ENCODE assay signal across 25 mouse cellular contexts in the genomic region with DNA sequence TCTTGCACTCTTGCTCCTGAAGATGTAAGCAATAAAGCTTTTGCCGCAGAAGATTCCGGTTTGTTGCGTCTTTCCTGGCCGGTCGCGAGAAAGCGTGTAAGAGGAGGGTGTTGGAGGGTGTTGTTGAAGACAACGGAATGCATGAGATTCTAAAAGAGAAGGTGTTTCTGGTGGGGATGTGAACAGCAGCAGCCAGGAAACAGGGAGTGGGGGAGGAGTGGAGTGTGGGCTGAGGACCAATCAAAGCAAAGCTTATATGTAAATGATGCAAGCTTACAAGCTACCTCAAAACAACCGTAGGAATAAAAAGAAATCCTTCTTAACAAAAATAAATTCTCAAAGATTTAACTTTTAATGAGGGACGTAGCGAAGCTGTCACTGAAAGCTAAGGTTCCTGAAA. TPM values are rescaled to one million over a fixed set of nuclear protein-coding genes. Genes with fewer than 3 reads are reported as not detected.
DNase-seq lines count a peak whose midpoint lies in the region; ATAC-seq and TF ChIP-seq lines count a peak whose summit lies in the region.
"Had no signal": no experiment of that assay in that cellular context is flagged by ENCODE, and none has a peak within 500 bp of the region (broad histone marks: within the 10 kb centered on the region; RNA-seq: fewer than 3 reads in every experiment).

No protein-coding gene starts in this region.

- no peak for DNase-seq in lung, postnatal 25 days (ENCODE audit: low spot score)
- DNase-seq in ES-CJ7 (ENCODE audit: low read depth, low spot score) (peak; percentile 52), R1 (ENCODE audit: low read depth, low spot score) (peak; percentile 84)
- no peak for DNase-seq in stomach, postnatal 0 days (ENCODE audit: low spot score)
- no peak for DNase-seq in cerebellum, postnatal 10 days
- no peak for DNase-seq in spleen, adult 12 weeks (ENCODE audit: low spot score)
- DNase-seq: adrenal gland, postnatal 10 days; cerebellum, adult 11-12 months; cerebellum, adult 9-10 months; cerebellum, postnatal 36 days; forebrain, postnatal 0 days; gastrocnemius, postnatal 14 days; heart, adult 2 months; heart, postnatal 14 days had no signal

- H3K4me2 ChIP-seq in lung, embryonic 16.5 days (ENCODE audit: low read depth, low read length): no peak overlapping the region
- H3K4me2 ChIP-seq in stomach, postnatal 0 days (replicated peaks; ENCODE audit: low read depth): no peak overlapping the region
- H3K4me2 ChIP-seq: embryonic facial prominence, embryonic 13.5 days; forebrain, embryonic 13.5 days; heart, embryonic 11.5 days; heart, embryonic 15.5 days; hindbrain, embryonic 14.5 days had no signal

- H3K4me3 ChIP-seq in lung, embryonic 16.5 days (ENCODE audit: low read length): no peak overlapping the region
- H3K4me3 ChIP-seq in stomach, postnatal 0 days (ENCODE audit: low read depth, low read length): no peak overlapping the region
- H3K4me3 ChIP-seq: embryonic facial prominence, embryonic 13.5 days; forebrain, embryonic 13.5 days; heart, adult 2 months; heart, embryonic 15.5 days; hindbrain, embryonic 10.5 days had no signal

- WGBS in lung, embryonic 16.5 days: 82% methylated on average over 11 of the region's 11 CpGs
- WGBS in stomach, postnatal 0 days: 90% methylated on average over 11 of the region's 11 CpGs

- H3K9me3 ChIP-seq in lung, embryonic 16.5 days (ENCODE audit: control insufficient read depth, low read length): no peaks in the 10 kb centered on the region
- H3K9me3 ChIP-seq in stomach, postnatal 0 days (ENCODE audit: control insufficient read depth, low read length): no peaks in the 10 kb centered on the region
- H3K9me3 ChIP-seq: embryonic facial prominence, embryonic 13.5 days; forebrain, embryonic 13.5 days; heart, embryonic 15.5 days; hindbrain, embryonic 10.5 days had no signal

- ATAC-seq in lung, embryonic 16.5 days (ENCODE audit: low read depth): no peak
- ATAC-seq in stomach, postnatal 0 days (ENCODE audit: low FRiP score, low TSS enrichment): no peak
- ATAC-seq: forebrain, embryonic 13.5 days; forebrain, postnatal 0 days; Patski had no signal

- no peak for TF ChIP-seq CTCF in stomach, postnatal 0 days (IDR thresholded peaks at IDR 0.05; ENCODE audit: low read depth)

- H3K9ac ChIP-seq in lung, embryonic 16.5 days (ENCODE audit: low read length): no peak overlapping the region
- no peak overlapping the region for H3K9ac ChIP-seq in stomach, postnatal 0 days (ENCODE audit: low read length)
- H3K9ac ChIP-seq: embryonic facial prominence, embryonic 13.5 days; forebrain, embryonic 13.5 days; forebrain, postnatal 0 days; heart, embryonic 15.5 days; hindbrain, embryonic 14.5 days had no signal

- no peak for TF ChIP-seq EP300 in stomach, postnatal 0 days (optimal IDR thresholded peaks at IDR 0.05)

- no peaks in the 10 kb centered on the region for H3K4me1 ChIP-seq in lung, embryonic 16.5 days (replicated peaks; ENCODE audit: control insufficient read depth, insufficient read depth, low read length)
- no peaks in the 10 kb centered on the region for H3K4me1 ChIP-seq in stomach, postnatal 0 days (replicated peaks; ENCODE audit: control insufficient read depth, insufficient read depth)
- H3K4me1 ChIP-seq: embryonic facial prominence, embryonic 13.5 days had no signal

- peak overlapping the region; percentile 78 for H3K27ac ChIP-seq in lung, embryonic 16.5 days (ENCODE audit: low read length)
- peak overlapping the region; percentile 70 for H3K27ac ChIP-seq in stomach, postnatal 0 days (replicated peaks)
- H3K27ac ChIP-seq: embryonic facial prominence, embryonic 13.5 days; forebrain, embryonic 13.5 days; heart, adult 2 months; heart, embryonic 15.5 days; hindbrain, embryonic 10.5 days; hindbrain, embryonic 14.5 days had no signal

- H3K27me3 ChIP-seq in lung, embryonic 16.5 days (ENCODE audit: control insufficient read depth, insufficient read depth, low read depth, low read length): no peaks in the 10 kb centered on the region
- H3K27me3 ChIP-seq in stomach, postnatal 0 days (ENCODE audit: control insufficient read depth, insufficient read depth, low read length): no peaks in the 10 kb centered on the region
- H3K27me3 ChIP-seq: CH12.LX; embryonic facial prominence, embryonic 13.5 days; forebrain, embryonic 13.5 days; heart, embryonic 15.5 days; Patski had no signal

- H3K36me3 ChIP-seq in lung, embryonic 16.5 days (ENCODE audit: control insufficient read depth, insufficient read depth, low read length): no peaks in the 10 kb centered on the region
- H3K36me3 ChIP-seq in stomach, postnatal 0 days (ENCODE audit: control insufficient read depth, insufficient read depth, low read length): no peaks in the 10 kb centered on the region
- H3K36me3 ChIP-seq: embryonic facial prominence, embryonic 13.5 days; G1E; heart, embryonic 15.5 days; hindbrain, embryonic 10.5 days had no signal

RNA-seq across cellular contexts. Expression of gene Mtnr1a, which starts 6.6 kb away (rescaled TPM):
- not detected in 2 replicates for polyA plus RNA-seq in lung, embryonic 16.5 days (2015; fragmentation: Nextera tagmentation; extraction: Ambion mirVana)
- 0.06 and 0.29 TPM in 2 replicates for polyA plus RNA-seq in stomach, postnatal 0 days (2015; fragmentation: Nextera tagmentation; extraction: Ambion mirVana)
- polyA plus RNA-seq: embryonic facial prominence, embryonic 13.5 days; G1E; gonadal fat pad, adult 2 months; heart, adult 2 months; heart, embryonic 11.5 days; heart, embryonic 15.5 days; Patski had no signal

Comparison
In these comparisons a context has a peak if more than half of its experiments do, and no peak if none do; other contexts are left out.
1. DNase-seq: peak in ES-CJ7 (single experiment) and R1 (single experiment); none in lung, postnatal 25 days (single experiment), stomach, postnatal 0 days (single experiment), cerebellum, postnatal 10 days (0 of 2) and spleen, adult 12 weeks (single experiment).